Mouse (Mus musculus) small intestine, adult 2 months (tissue): ENCODE data around the gene Tspan11.

ENCODE experiments used
- CTCF ChIP-seq: fragments of 200-500 bp; IDR thresholded peaks from 2 replicates; pipeline ENCODE4 v1.5.1; 2012; ENCODE audit warnings: low read depth, mild to moderate bottlenecking, control low read depth, inconsistent platforms, low read length, moderate library complexity, mixed read lengths; ENCODE audit not compliant: insufficient replicate concordance, insufficient read length; ENCODE audit errors: extremely low read depth
- POLR2A ChIP-seq: fragments of 200-500 bp; IDR thresholded peaks from 2 replicates; pipeline ENCODE4 v1.6.1; 2012; ENCODE audit warnings: low read depth, mild to moderate bottlenecking, control low read depth, inconsistent platforms, low read length, moderate library complexity

- TF ChIP-seq CTCF (no peak), POLR2A (no peak)
Measured at GRCm38 (mm10) chr6:127979831-127980230, 92.4 kb downstream of the Tspan11 start.
